Mouse (Mus musculus): ENCODE data around the gene Fsd2. TPM values are rescaled to one million over a fixed set of nuclear protein-coding genes. Genes with fewer than 3 reads are reported as not detected.

Gene Fsd2
- polyA plus RNA-seq, 1 experiment from 2014 or later: 0.16 TPM

DNA sequence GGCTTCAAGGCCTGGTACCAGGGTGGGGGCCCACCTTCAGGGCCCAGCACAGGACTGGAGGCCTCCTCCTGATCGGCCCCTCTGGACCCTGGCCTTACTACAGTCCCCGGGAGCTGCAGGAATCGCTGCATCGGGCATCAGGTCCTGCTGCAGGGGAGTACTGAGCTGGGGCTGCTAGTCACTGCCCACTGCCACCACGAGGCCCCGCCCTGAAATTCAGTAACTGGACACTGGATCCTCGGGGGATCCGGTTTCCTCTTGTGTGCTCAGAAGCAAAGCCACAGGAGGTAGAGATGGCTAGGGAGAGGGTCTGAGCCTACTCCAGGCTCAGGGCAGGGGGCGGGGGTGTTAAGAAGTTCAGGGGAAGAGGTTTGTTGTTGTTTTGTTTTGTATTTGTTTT lies 77.1 kb downstream of the Fsd2 start:
- 8% methylated on average over 9 of the region's 9 CpGs for WGBS
- H3K9me3 ChIP-seq (ENCODE audit: control insufficient read depth, low read length): no peaks in the 10 kb centered on the region
- 0 out of 2 replicates have a peak, but pooled peaks cover 9% of the 10 kb centered on the region for H3K4me1 ChIP-seq (ENCODE audit: control insufficient read depth, insufficient read depth, low read length)
- H3K27ac ChIP-seq (ENCODE audit: low read depth, low read length): no peak overlapping the region
- H3K36me3 ChIP-seq (ENCODE audit: control insufficient read depth, insufficient read depth, low read length): no peaks in the 10 kb centered on the region
- no peak overlapping the region for H3K9ac ChIP-seq (ENCODE audit: low read length)
- H3K27me3 ChIP-seq (ENCODE audit: control insufficient read depth, insufficient read depth, low read length): no peaks in the 10 kb centered on the region
- H3K4me3 ChIP-seq (ENCODE audit: low read depth, low read length): no peak overlapping the region
- H3K4me2 ChIP-seq (ENCODE audit: low read depth): no peak overlapping the region
- DNase-seq (ENCODE audit: low spot score): peak; percentile 28
- ATAC-seq (ENCODE audit: insufficient read depth, low FRiP score, low TSS enrichment): no peak

MicroRNA genes within 50 kb of the gene (microRNA counts, 519-probe panel; counts per million panel counts)
- microRNA mmu-miR-1839-3p (171 counts per million, percentile 57 among the panel's probes with 10 or more counts), microRNA mmu-miR-1839-5p (2,955 counts per million, percentile 64 among the panel's probes with 10 or more counts)

Other genes starting within 250 kb of the Fsd2 start
- 1,090 and 1,108 TPM in 2 replicates for gene Rps17, start 221.7 kb downstream of the Fsd2 start, polyA plus RNA-seq (2014; fragmentation: Nextera tagmentation; extraction: Ambion mirVana)
- 1.5 and 1.9 TPM in 2 replicates for gene Cpeb1, start 111.5 kb downstream of the Fsd2 start, polyA plus RNA-seq (2014; fragmentation: Nextera tagmentation; extraction: Ambion mirVana)
- 47.6 and 53.0 TPM in 2 replicates for gene Ap3b2, start 73.0 kb downstream of the Fsd2 start, polyA plus RNA-seq (2014; fragmentation: Nextera tagmentation; extraction: Ambion mirVana)
- not detected in 2 replicates for gene BC048679, start 68.7 kb downstream of the Fsd2 start, polyA plus RNA-seq (2014; fragmentation: Nextera tagmentation; extraction: Ambion mirVana)
- gene Whamm, start 4.3 kb upstream of the Fsd2 start, polyA plus RNA-seq (2014; fragmentation: Nextera tagmentation; extraction: Ambion mirVana): 5.4 and 5.8 TPM in 2 replicates
- gene Homer2, start 140.6 kb upstream of the Fsd2 start, polyA plus RNA-seq (2014; fragmentation: Nextera tagmentation; extraction: Ambion mirVana): 18.1 and 18.4 TPM in 2 replicates
- gene Ramac, start 196.0 kb upstream of the Fsd2 start, polyA plus RNA-seq (2014; fragmentation: Nextera tagmentation; extraction: Ambion mirVana): 107 and 109 TPM in 2 replicates
- gene 3110040N11Rik, start 222.5 kb upstream of the Fsd2 start, polyA plus RNA-seq (2014; fragmentation: Nextera tagmentation; extraction: Ambion mirVana): 46.4 and 46.7 TPM in 2 replicates

All from neural tube, embryonic 11.5 days (tissue).